Mouse (Mus musculus): ENCODE measurements around the gene Elovl6. TPM values are rescaled to one million over a fixed set of nuclear protein-coding genes. Genes with fewer than 3 reads are reported as not detected.

Elovl6 gene
- total and polyA plus RNA-seq, 2 experiments from 2014 or later, result 39.1 to 46.9 TPM

DNA sequence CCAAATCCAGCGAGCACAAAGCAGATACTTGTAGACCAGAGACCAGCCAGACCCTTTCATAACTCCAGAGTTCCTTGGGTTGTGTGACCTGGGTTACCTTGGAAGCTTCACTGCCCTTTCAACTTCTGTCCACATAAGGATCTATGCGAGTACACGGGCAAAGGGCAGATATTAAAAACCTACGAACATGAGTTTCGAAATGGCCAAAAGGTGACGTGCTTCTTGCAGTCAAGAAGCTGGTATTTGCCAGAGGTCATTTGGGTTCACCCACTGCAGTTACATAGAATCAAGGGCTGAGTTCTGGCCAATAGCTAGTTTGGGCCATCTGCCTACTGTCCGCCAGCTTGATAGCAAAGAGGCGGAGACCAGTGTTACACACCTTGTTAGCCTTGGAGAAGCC is 59.6 kb downstream of the Elovl6 start:
- 96% methylated on average over 8 of the region's 8 CpGs for WGBS
- no peak overlapping the region for H3K9ac ChIP-seq
- no peak overlapping the region for H3K27ac ChIP-seq (ENCODE audit: low read depth, low read length)
- no peaks in the 10 kb centered on the region for H3K36me3 ChIP-seq (ENCODE audit: insufficient read depth)
- DNase-seq, result no peak
- no peaks in the 10 kb centered on the region for H3K9me3 ChIP-seq (ENCODE audit: low read length)
- no peak for ATAC-seq
- H3K4me2 ChIP-seq (ENCODE audit: low read depth), result no peak overlapping the region
- peaks cover 8% of the 10 kb centered on the region for H3K4me1 ChIP-seq (ENCODE audit: insufficient read depth)
- H3K4me3 ChIP-seq (ENCODE audit: low read depth, low read length), result no peak overlapping the region
- H3K27me3 ChIP-seq (ENCODE audit: insufficient read depth, low read length), result no peaks in the 10 kb centered on the region
- no peak for TF ChIP-seq CTCF (IDR thresholded peaks at IDR 0.05; ENCODE audit: low read depth)

DNA sequence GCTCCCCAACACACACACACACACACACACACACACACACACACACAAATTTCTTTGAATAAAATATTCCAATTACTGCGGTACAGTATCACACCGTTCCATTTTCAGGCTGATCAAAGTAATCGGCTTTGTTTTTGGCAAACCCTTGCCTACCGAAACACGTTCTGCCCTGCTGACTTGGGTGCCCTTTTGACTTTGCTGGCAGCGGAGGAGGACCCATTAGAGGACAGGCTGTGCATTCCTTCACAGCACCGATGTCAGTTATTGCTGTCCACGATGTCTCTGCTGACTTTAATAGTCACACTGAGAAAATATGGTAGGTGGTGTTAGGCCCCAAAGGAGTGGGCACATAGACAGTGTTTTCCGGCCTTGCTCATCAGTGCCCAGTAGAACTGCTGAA is 60.8 kb downstream of the Elovl6 start:
- no peak for TF ChIP-seq CTCF (IDR thresholded peaks at IDR 0.05; ENCODE audit: low read depth)
- no peak overlapping the region for H3K4me2 ChIP-seq (ENCODE audit: low read depth)
- WGBS, result 89% methylated on average over 9 of the region's 9 CpGs
- H3K27ac ChIP-seq (ENCODE audit: low read depth, low read length), result no peak overlapping the region
- no peaks in the 10 kb centered on the region for H3K27me3 ChIP-seq (ENCODE audit: insufficient read depth, low read length)
- ATAC-seq, result no peak
- no peak overlapping the region for H3K4me3 ChIP-seq (ENCODE audit: low read depth, low read length)
- H3K9ac ChIP-seq, result no peak overlapping the region
- H3K9me3 ChIP-seq (ENCODE audit: low read length), result no peaks in the 10 kb centered on the region
- peaks cover 8% of the 10 kb centered on the region for H3K4me1 ChIP-seq (ENCODE audit: insufficient read depth)
- DNase-seq, result no peak
- no peaks in the 10 kb centered on the region for H3K36me3 ChIP-seq (ENCODE audit: insufficient read depth)

DNA sequence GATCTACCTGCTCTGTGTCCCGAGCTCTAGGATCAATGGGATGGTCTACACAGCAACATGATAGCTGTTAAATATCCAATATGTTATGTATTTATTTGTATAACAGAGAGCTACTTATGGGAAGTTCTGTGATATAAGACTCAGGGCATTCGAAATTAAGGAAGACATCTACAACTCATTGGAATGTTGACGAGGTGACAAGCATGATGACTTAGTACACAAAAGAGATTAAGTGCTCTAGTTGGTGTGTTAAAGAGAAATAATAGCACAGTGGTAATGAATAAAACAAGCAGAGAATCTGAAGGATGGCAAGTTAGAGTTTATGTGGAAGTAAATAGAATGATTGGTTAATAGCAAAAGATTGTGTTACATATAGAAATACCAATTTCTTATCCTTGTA is 61.6 kb downstream of the Elovl6 start:
- DNase-seq (no peak), ATAC-seq (no peak)
- Histone ChIP-seq H3K4me3 (ENCODE audit: low read depth, low read length) (no peak overlapping the region), H3K27me3 (ENCODE audit: insufficient read depth, low read length) (no peaks in the 10 kb centered on the region), H3K4me1 (ENCODE audit: insufficient read depth) (peaks cover 8% of the 10 kb centered on the region), H3K9me3 (ENCODE audit: low read length) (no peaks in the 10 kb centered on the region), H3K9ac (no peak overlapping the region), H3K36me3 (ENCODE audit: insufficient read depth) (no peaks in the 10 kb centered on the region), H3K27ac (ENCODE audit: low read depth, low read length) (no peak overlapping the region), H3K4me2 (ENCODE audit: low read depth) (no peak overlapping the region)
- TF ChIP-seq CTCF (IDR thresholded peaks at IDR 0.05; ENCODE audit: low read depth), result no peak
- WGBS, result 83% methylated on average over 3 of the region's 3 CpGs

DNA sequence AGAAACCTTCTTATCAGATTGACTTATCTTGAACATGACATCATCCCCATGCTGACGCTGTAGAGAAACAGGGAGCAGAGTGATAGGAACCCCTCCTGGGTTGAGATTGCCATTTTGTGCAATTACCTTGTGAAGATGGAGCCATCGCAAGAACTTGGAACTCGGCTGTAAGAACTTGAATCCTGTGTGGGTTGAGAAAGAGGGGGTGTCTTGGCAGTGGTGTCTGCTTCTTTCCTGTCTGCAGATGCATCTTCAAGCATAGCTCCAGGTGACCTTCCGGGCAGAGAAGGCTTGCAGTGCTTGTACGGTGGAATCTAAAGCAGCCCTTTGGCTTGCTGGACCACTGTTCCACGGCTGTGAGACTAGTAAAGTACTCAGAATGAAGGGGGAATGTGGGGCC is 63.9 kb downstream of the Elovl6 start:
- Histone ChIP-seq H3K9ac (no peak overlapping the region), H3K4me1 (ENCODE audit: insufficient read depth) (peaks cover 3% of the 10 kb centered on the region), H3K4me2 (ENCODE audit: low read depth) (no peak overlapping the region), H3K4me3 (ENCODE audit: low read depth, low read length) (no peak overlapping the region), H3K36me3 (ENCODE audit: insufficient read depth) (no peaks in the 10 kb centered on the region), H3K27ac (ENCODE audit: low read depth, low read length) (no peak overlapping the region), H3K9me3 (ENCODE audit: low read length) (no peaks in the 10 kb centered on the region), H3K27me3 (ENCODE audit: insufficient read depth, low read length) (no peaks in the 10 kb centered on the region)
- no peak for DNase-seq
- ATAC-seq, result no peak
- no peak for TF ChIP-seq CTCF (IDR thresholded peaks at IDR 0.05; ENCODE audit: low read depth)
- 94% methylated on average over 6 of the region's 6 CpGs for WGBS

DNA sequence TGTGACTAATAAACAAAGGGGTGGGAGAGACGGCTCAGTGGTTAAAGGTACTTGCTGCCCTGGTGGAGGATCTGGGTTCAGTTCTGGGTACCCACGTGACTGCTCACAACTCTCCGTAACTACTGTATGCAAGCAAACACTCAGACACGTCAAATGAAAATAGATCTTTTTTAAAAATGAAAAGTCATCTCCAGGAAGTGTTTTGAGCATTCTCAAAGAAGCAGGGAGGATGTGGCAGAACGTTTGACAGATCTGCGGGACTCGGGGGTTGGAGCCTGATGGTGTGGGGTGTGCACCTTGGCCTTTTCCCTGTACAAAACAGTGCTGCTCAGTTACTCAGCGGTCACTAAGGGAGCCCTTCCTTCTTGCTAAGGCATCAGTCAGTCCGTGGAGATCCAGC is 70.1 kb downstream of the Elovl6 start:
- DNase-seq (no peak), ATAC-seq (no peak)
- Histone ChIP-seq H3K36me3 (ENCODE audit: insufficient read depth) (no peaks in the 10 kb centered on the region), H3K9me3 (ENCODE audit: low read length) (no peaks in the 10 kb centered on the region), H3K27ac (ENCODE audit: low read depth, low read length) (no peak overlapping the region), H3K4me3 (ENCODE audit: low read depth, low read length) (no peak overlapping the region), H3K9ac (no peak overlapping the region), H3K27me3 (ENCODE audit: insufficient read depth, low read length) (no peaks in the 10 kb centered on the region), H3K4me1 (ENCODE audit: insufficient read depth) (no peaks in the 10 kb centered on the region), H3K4me2 (ENCODE audit: low read depth) (no peak overlapping the region)
- no peak for TF ChIP-seq CTCF (IDR thresholded peaks at IDR 0.05; ENCODE audit: low read depth)
- 84% methylated on average over 9 of the region's 9 CpGs for WGBS

DNA sequence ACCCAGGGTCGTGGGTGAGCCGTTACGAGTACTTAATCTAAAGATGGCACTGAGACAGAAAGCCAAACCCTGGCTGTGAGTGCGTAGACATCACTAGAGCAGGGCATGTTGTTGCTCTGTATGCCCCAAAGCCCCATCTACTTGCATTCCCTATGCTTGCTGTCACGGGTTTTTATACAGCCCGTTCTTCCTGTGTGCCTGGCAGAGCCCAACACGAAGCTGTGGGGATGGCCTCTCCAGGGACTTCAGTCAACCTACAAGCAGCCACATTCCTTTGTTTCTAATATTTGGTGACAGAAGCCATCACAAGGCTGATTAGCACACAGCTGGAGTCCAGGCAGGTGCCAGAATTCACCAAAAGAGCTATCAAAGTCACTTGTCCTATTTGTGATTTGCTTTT is 73.3 kb downstream of the Elovl6 start:
- Histone ChIP-seq H3K4me1 (ENCODE audit: insufficient read depth) (no peaks in the 10 kb centered on the region), H3K9me3 (ENCODE audit: low read length) (no peaks in the 10 kb centered on the region), H3K4me3 (ENCODE audit: low read depth, low read length) (no peak overlapping the region), H3K36me3 (ENCODE audit: insufficient read depth) (no peaks in the 10 kb centered on the region), H3K9ac (no peak overlapping the region), H3K27me3 (ENCODE audit: insufficient read depth, low read length) (no peaks in the 10 kb centered on the region), H3K4me2 (ENCODE audit: low read depth) (no peak overlapping the region), H3K27ac (ENCODE audit: low read depth, low read length) (no peak overlapping the region)
- 66% methylated on average over 7 of the region's 7 CpGs for WGBS
- no peak for TF ChIP-seq CTCF (IDR thresholded peaks at IDR 0.05; ENCODE audit: low read depth)
- DNase-seq (no peak), ATAC-seq (no peak)

DNA sequence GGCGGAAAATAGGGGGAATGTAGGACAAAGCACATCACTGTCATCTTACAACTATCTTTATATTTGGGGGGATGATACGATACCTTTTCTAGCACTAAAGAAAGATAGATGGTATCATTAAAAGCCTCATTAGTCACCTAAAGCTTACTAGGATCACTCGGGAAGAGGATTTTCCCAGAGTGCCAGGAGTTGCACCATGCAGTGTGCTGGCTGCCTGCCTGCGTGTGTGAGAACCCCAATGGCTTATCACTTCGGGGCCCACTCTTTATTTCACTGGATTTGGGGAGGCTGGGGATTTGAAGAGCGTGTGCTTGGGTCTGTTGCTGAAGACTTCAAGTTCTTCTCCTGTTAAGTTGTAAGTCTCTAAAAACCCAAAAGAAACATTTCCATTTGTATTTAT is 73.8 kb downstream of the Elovl6 start:
- 37% methylated on average over 6 of the region's 6 CpGs for WGBS

DNA sequence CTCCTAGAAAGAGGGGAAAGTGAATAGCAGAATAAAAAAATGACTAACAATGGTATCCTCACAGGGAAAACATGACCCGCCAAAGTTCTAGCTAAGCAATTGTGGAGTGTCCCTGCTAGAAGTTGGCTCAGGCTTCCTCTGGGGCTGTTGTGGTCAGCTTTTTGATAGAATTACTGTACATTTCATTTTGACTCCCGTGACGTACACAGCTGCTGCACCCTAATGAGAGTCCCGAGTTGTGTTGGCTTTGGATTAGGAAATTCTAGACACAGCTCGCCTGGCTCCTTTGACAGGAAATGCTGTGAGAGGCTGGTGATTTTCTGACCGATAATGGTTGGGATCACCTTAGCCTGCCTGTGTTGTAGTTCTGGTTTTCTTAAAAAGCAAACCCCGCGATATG is 79.5 kb downstream of the Elovl6 start:
- H3K4me2 ChIP-seq (ENCODE audit: low read depth), result no peak overlapping the region
- H3K4me1 ChIP-seq (ENCODE audit: insufficient read depth), result no peaks in the 10 kb centered on the region
- H3K27ac ChIP-seq (ENCODE audit: low read depth, low read length), result no peak overlapping the region
- ATAC-seq (no peak), DNase-seq (no peak)
- no peak for TF ChIP-seq CTCF (IDR thresholded peaks at IDR 0.05; ENCODE audit: low read depth)
- 83% methylated on average over 8 of the region's 8 CpGs for WGBS
- no peaks in the 10 kb centered on the region for H3K36me3 ChIP-seq (ENCODE audit: insufficient read depth)
- H3K9ac ChIP-seq, result no peak overlapping the region
- no peaks in the 10 kb centered on the region for H3K9me3 ChIP-seq (ENCODE audit: low read length)
- no peaks in the 10 kb centered on the region for H3K27me3 ChIP-seq (ENCODE audit: insufficient read depth, low read length)
- no peak overlapping the region for H3K4me3 ChIP-seq (ENCODE audit: low read depth, low read length)

More for the DNA sequence above, 73.8 kb downstream of the Elovl6 start:
- no peak overlapping the region for H3K9ac ChIP-seq
- ATAC-seq, result no peak
- H3K27me3 ChIP-seq (ENCODE audit: insufficient read depth, low read length), result no peaks in the 10 kb centered on the region
- H3K27ac ChIP-seq (ENCODE audit: low read depth, low read length), result no peak overlapping the region
- no peak overlapping the region for H3K4me2 ChIP-seq (ENCODE audit: low read depth)
- H3K4me1 ChIP-seq (ENCODE audit: insufficient read depth), result no peaks in the 10 kb centered on the region
- no peaks in the 10 kb centered on the region for H3K9me3 ChIP-seq (ENCODE audit: low read length)
- no peaks in the 10 kb centered on the region for H3K36me3 ChIP-seq (ENCODE audit: insufficient read depth)
- no peak overlapping the region for H3K4me3 ChIP-seq (ENCODE audit: low read depth, low read length)
- TF ChIP-seq CTCF (IDR thresholded peaks at IDR 0.05; ENCODE audit: low read depth), result no peak
- no peak for DNase-seq
